Mouse (Mus musculus) liver, postnatal 0 days (tissue): ENCODE measurements at regions not wholly inside any gene's neighbourhood (a gene's known extent, or its start where the extent isn't known, plus 50 kb on each side); places are given as distances from the start of the nearest gene placed in this dataset.

Experiments used
- CTCF ChIP-seq: sonication (generic); IDR thresholded peaks from 2 replicates; pipeline ENCODE4 v1.5.1; 2016; ENCODE audit warnings: antibody characterized with exemption, low read depth
- EP300 ChIP-seq: IDR thresholded peaks from 2 replicates; pipeline ENCODE4 v1.6.1; 2016; ENCODE audit warnings: antibody characterized with exemption, low read depth, mild to moderate bottlenecking

DNA sequence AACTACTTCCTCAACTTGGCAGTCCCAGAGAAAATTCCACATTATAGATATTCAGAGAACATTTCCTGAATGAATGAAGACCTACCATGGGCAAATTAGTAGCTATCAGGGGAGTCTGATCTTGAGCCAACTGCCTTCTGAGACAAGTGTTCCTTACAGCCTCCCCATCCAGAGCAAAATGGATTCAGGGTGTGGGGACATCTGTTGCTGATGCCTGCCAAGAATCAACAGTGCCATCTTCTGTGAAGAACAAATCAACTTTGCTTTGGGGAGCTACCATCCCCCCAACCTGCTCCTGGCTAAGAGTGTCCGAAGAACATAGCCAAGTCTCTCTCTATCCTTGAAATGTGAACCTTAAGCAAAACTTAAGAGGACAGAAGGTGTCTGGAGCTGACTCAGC is 217.9 kb downstream of the Nedd1 start:
- TF ChIP-seq CTCF: no peak
- no peak for TF ChIP-seq EP300
